Mouse (Mus musculus): Measurements from ENCODE around the gene Ifnar2.

GRCm38 (mm10) chr16:91405640-91406584, 33.3 kb downstream of the Ifnar2 start, which contains the start of gene Il10rb:
- TF ChIP-seq POLR2A (IDR thresholded peaks at IDR 0.05; ENCODE audit: control insufficient read depth, low read depth, low read length) (peak; percentile 35; the same call in 1 of the 2 replicates), CTCF (IDR thresholded peaks at IDR 0.05; ENCODE audit: control insufficient read depth, insufficient read depth, insufficient replicate concordance, low read depth, low read length) (no peak)

Measured in testis, adult 2 months (tissue).